Mouse (Mus musculus): ENCODE measurements around the gene She.
A peak's percentile ranks its signal among the peaks of the same experiment; 100 is the strongest.
"Not testable (repeated sequence)": the region's sequence is repeated elsewhere in the genome, so short reads cannot be mapped to it uniquely, and the experiment has no call there.

The She gene

GRCm38 (mm10) chr3:89830815-89831591 lies at the start of gene She:
Gene She, plus strand, starts transcription at chr3:89831370.
- peak; percentile 44 for DNase-seq (ENCODE audit: extremely low spot score, low spot score)

- no peak for DNase-seq (ENCODE audit: extremely low spot score, low spot score)
Measured at GRCm38 (mm10) chr3:89781640-89782039, 49.5 kb upstream of the She start.

- peak; percentile 61 for DNase-seq (ENCODE audit: extremely low spot score, low spot score)
Measured at GRCm38 (mm10) chr3:89784991-89785753, 46.0 kb upstream of the She start.

GRCm38 (mm10) chr3:89786275-89786674 lies 44.9 kb upstream of the She start:
- DNase-seq (ENCODE audit: extremely low spot score, low spot score): no peak

- DNase-seq (ENCODE audit: extremely low spot score, low spot score): no peak
Measured at GRCm38 (mm10) chr3:89788680-89789352, 42.4 kb upstream of the She start.

DNA sequence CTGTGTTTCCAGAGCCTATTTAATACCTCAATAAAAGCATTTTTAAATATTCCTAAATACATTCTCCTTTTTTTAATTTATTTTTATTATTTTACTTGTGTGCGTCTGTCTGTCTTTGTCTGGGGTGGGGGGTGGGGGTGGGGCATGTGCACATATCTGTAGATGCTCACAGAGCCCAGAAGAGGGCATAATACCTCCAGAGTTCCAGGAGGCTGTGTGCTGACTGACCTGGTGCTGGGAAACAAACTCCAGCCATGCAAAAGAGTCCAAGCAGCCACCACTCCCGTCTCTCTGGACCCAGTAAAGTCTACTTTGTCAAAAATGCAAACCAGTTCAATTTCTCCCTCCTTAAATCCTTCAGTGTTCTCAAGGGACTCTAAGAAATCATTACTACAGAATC lies 36.6 kb upstream of the She start:
- DNase-seq (ENCODE audit: extremely low spot score, low spot score): no peak

DNA sequence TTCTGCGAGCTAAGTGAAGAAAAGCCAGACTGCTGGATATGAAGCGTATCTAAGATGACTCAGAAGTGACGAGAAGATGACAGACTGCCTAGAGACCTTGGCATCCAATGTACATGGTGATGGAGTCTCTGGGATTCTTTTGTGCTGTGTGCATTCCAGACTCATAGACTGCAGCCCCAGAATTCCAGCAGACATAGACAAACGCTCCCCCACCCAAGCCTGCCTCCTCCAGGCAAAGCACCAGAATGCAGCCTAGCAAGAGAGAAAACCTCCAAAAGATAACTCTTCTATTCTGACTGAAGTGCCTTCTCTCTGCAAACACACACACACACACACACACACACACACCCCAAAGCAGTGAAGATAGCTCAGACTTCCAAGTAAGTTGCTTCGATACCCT lies 35.4 kb upstream of the She start:
- no peak for DNase-seq (ENCODE audit: extremely low spot score, low spot score)

DNA sequence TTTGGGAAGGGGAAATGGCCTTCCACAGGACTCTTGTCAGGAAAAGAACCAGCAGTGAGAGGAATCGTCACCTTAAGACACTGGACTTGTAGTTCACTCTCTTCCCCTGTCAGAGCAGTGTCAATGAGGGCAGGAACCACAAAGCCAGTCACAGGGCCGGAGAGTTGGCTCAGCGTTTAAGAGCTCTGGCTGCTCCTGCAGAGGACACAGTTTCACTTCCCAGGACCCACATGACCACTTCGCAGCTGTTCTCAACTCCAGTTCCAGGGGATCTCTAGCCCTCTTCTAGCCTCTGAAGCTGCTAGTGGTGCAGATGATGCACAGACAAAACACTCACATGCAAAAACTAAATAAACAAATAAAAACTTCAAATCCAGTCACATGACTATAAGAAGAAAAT lies 34.8 kb upstream of the She start:
- DNase-seq (ENCODE audit: extremely low spot score, low spot score): no peak

GRCm38 (mm10) chr3:89798518-89798917 lies 32.7 kb upstream of the She start:
- no peak for DNase-seq (ENCODE audit: extremely low spot score, low spot score)

DNA sequence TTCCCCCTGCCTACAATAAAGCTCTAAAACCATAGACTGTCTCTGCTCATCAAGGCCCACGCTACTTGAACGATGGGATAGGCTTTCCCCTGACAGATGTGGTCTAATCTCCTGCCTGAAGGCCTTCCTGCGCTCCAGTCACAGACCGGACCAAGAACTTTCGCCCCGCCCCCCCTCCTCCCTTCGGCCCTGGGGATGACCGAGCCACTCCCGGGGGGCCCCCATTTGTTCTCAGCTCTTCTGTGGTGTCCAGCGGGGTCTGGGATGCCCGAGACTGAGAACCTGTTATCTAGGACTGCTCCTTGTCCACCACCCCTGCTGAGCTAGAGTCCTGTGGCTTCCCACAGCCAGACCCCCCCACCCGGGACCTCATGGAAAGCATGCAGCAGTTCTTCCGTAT lies 31.7 kb upstream of the She start:
- DNase-seq (ENCODE audit: extremely low spot score, low spot score): no peak

DNA sequence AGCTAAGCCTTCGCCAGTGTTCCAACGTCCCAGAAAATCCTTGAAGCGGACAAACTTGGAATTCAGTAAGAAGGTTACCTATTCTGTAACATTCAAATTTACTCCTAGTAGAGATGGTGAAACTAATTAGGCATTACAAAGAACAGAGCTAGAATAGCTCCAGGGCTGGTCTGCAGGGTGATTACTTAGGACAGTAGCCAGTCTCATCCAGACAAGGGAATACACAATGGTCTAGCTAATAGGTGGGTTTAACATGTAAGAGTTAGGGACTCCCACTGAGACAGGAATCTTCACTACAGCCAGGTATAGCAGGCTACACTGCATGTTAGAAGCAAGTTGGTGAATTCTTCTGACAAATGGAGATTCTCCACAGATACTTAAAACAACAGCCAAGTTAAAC lies 31.1 kb upstream of the She start:
- not testable (repeated sequence) for DNase-seq (ENCODE audit: extremely low spot score, low spot score)

GRCm38 (mm10) chr3:89800774-89801506 lies 30.2 kb upstream of the She start:
- DNase-seq (ENCODE audit: extremely low spot score, low spot score): no peak

DNA sequence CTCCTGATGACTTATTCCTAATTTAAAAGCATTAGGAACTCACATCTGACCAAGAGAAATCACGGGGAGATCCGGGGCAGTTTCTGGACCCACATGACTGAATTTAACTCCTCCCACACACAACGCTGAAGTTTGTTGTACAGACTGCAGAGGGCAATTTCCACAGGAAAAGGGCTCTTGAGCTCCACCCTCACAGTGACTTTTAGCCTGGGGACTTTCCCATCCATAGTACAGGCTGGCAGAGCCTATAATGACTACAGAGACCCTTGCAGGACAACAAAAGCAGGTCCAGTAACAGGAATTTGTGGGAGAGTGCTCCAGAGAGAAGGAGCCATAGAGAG lies 29.7 kb upstream of the She start:
- no peak for DNase-seq (ENCODE audit: extremely low spot score, low spot score)

- DNase-seq (ENCODE audit: extremely low spot score, low spot score): no peak
Measured at GRCm38 (mm10) chr3:89802876-89803275, 28.3 kb upstream of the She start.

DNA sequence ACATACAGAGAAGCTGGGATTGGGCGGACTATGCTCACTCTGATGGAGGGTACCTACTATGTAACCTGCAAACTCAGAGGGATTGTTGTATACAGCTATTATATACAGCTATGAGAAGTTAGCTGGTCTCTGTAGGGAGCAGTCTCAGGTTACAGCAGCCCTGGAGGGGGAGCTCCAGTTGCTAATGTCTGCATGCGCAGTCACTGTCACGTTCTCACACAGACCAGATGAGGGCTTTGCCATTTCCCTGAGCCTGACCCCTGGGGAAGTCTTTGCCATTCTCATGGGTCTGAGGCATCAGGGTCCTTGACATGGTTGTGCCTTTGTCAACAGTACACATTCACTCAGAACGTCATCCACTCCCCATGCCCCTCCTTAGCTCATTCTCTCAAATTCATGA lies 26.0 kb upstream of the She start:
- DNase-seq (ENCODE audit: extremely low spot score, low spot score): no peak

- DNase-seq (ENCODE audit: extremely low spot score, low spot score): no peak
Measured at GRCm38 (mm10) chr3:89806751-89807150, 24.4 kb upstream of the She start.

- DNase-seq (ENCODE audit: extremely low spot score, low spot score): no peak
Measured at GRCm38 (mm10) chr3:89807171-89807570, 24.0 kb upstream of the She start.

- DNase-seq (ENCODE audit: extremely low spot score, low spot score): no peak
Measured at GRCm38 (mm10) chr3:89807881-89808280, 23.3 kb upstream of the She start.

DNA sequence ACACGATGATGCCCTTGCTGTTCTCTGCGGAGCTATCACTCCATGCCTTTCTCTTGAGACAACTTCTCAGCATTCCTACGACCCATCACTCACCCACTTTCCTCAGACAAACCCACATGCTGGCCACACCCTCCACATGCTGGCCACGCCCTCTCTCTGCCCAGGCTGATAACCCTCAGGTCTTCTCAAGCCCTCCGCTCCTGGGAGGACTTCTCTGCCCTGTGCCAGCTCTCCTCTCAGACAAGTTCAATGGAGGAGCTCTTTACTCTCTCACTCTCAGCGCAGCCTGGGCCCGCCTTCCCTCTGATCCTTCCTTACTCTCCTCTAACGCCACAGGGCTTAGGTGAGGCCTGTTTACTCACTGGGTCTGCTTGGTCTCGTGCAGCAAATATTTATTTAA lies 22.5 kb upstream of the She start:
- DNase-seq (ENCODE audit: extremely low spot score, low spot score): no peak

DNA sequence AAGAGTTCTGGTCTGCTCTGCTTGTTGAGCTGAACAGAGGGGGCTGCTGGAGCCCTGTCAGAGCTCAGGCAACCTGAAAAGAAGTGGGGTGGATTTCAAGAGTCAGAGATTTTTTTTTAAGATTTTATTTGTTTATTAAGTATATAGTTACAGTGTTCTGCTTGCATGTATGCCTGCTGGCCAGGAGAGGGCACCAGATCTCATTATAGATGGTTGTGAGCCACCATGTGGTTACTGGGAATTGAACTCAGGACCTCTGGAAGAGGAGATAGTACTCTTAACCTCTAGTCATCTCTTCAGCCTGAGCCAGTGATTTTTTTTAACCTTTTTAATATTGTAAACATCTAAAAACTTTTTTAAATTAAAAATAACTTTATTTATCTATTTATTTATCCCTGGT lies 20.3 kb upstream of the She start:
- DNase-seq (ENCODE audit: extremely low spot score, low spot score): no peak

- no peak for DNase-seq (ENCODE audit: extremely low spot score, low spot score)
Measured at GRCm38 (mm10) chr3:89812166-89812565, 19.0 kb upstream of the She start.

GRCm38 (mm10) chr3:89814051-89814450 lies 17.1 kb upstream of the She start:
- DNase-seq (ENCODE audit: extremely low spot score, low spot score): no peak
